Mouse (Mus musculus): Measurements from ENCODE around the gene Il3ra.

Il3ra gene

GRCm38 (mm10) chr14:14355360-14355646 is 9.2 kb downstream of the Il3ra start:
- DNase-seq = no peak

GRCm38 (mm10) chr14:14395535-14395934 is 49.5 kb downstream of the Il3ra start:
- DNase-seq = no peak

GRCm38 (mm10) chr14:14400998-14401397 is 54.9 kb downstream of the Il3ra start, which contains the start of gene Olfr721-ps1:
TSS of gene Olfr721-ps1 (plus strand) at chr14:14401298.
- DNase-seq = no peak
